Mouse (Mus musculus) left cerebral cortex, adult 9 months (tissue): ENCODE data around the gene Cldn13.
"Not testable (repeated sequence)": the region's sequence is repeated elsewhere in the genome, so short reads cannot be mapped to it uniquely, and the experiment has no call there.

Experiments
- DNase-seq, 2 experiments: peaks; one replicate each; pipeline ENCODE4 v3.0.0; 2022; ENCODE audit warnings: low spot score in 2 of 2

Cldn13 gene

GRCm38 (mm10) chr5:134915311-134915710 lies at the start of gene Cldn13:
Gene Cldn13 (minus strand): TSS chr5:134915526.
- no peak for DNase-seq

- DNase-seq: not testable (repeated sequence)
Observed at GRCm38 (mm10) chr5:134964655-134965054, 49.3 kb upstream of the Cldn13 start.

GRCm38 (mm10) chr5:134963546-134963945 lies 48.2 kb upstream of the Cldn13 start:
- DNase-seq: no peak

- no peak for DNase-seq
Observed at GRCm38 (mm10) chr5:134961519-134961918, 46.2 kb upstream of the Cldn13 start.

GRCm38 (mm10) chr5:134960430-134960829 lies 45.1 kb upstream of the Cldn13 start:
- no peak for DNase-seq

- peak in 1 of 2 experiments; percentile 13 for DNase-seq
Observed at GRCm38 (mm10) chr5:134959114-134959513, 43.8 kb upstream of the Cldn13 start.

- DNase-seq: no peak
Observed at GRCm38 (mm10) chr5:134955491-134955890, 40.2 kb upstream of the Cldn13 start.

GRCm38 (mm10) chr5:134951053-134951884 lies 35.9 kb upstream of the Cldn13 start:
- DNase-seq: no peak

GRCm38 (mm10) chr5:134948085-134948439 lies 32.7 kb upstream of the Cldn13 start:
- DNase-seq: no peak

GRCm38 (mm10) chr5:134947420-134948084 lies 32.2 kb upstream of the Cldn13 start:
- no peak for DNase-seq

- no peak for DNase-seq
Observed at GRCm38 (mm10) chr5:134946857-134947255, 31.5 kb upstream of the Cldn13 start, which contains the start of gene Cldn4. Gene Cldn4 (minus strand): TSS chr5:134946934.

GRCm38 (mm10) chr5:134946063-134946856 lies 30.9 kb upstream of the Cldn13 start:
- no peak for DNase-seq

GRCm38 (mm10) chr5:134945266-134945959 lies 30.1 kb upstream of the Cldn13 start:
- no peak for DNase-seq

GRCm38 (mm10) chr5:134944179-134944578 lies 28.9 kb upstream of the Cldn13 start:
- no peak for DNase-seq

- no peak for DNase-seq
Observed at GRCm38 (mm10) chr5:134942740-134943139, 27.4 kb upstream of the Cldn13 start.

GRCm38 (mm10) chr5:134941472-134942209 lies 26.3 kb upstream of the Cldn13 start:
- DNase-seq: no peak

GRCm38 (mm10) chr5:134939554-134939953 lies 24.2 kb upstream of the Cldn13 start:
- DNase-seq: not testable (repeated sequence)

GRCm38 (mm10) chr5:134939069-134939468 lies 23.7 kb upstream of the Cldn13 start:
- DNase-seq: no peak

- no peak for DNase-seq
Observed at GRCm38 (mm10) chr5:134936626-134937185, 21.4 kb upstream of the Cldn13 start.

- no peak for DNase-seq
Observed at GRCm38 (mm10) chr5:134936051-134936450, 20.7 kb upstream of the Cldn13 start.

- no peak for DNase-seq
Observed at GRCm38 (mm10) chr5:134934666-134935065, 19.3 kb upstream of the Cldn13 start.
